Mouse (Mus musculus) heart, embryonic 12.5 days (tissue): ENCODE measurements around the gene Klhl20. TPM values are rescaled to one million over a fixed set of nuclear protein-coding genes. Genes with fewer than 3 reads are reported as not detected.
A peak's percentile ranks its signal among the peaks of the same experiment; 100 is the strongest.

Experiments
- ATAC-seq: fragments of 200-750 bp; cut with Nextera tagmentation; 2 replicates; pipeline ENCODE4 v1.8.0; 2017; ENCODE audit warnings: moderate TSS enrichment, moderate library complexity; ENCODE audit not compliant: insufficient number of reproducible peaks, low FRiP score
- H3K27ac ChIP-seq: fragments of 300-500 bp; sonication (generic); 2 replicates; pipeline ENCODE4 v1.5.1; 2016; ENCODE audit warnings: mild to moderate bottlenecking, moderate library complexity; ENCODE audit not compliant: poor library complexity, severe bottlenecking
- H3K27me3 ChIP-seq: fragments of 300-500 bp; sonication (generic); replicated peaks from 2 replicates; pipeline ENCODE4 v1.6.1; 2016; ENCODE audit warnings: mild to moderate bottlenecking, moderate library complexity
- H3K36me3 ChIP-seq: fragments of 300-500 bp; sonication (generic); 2 replicates; pipeline ENCODE4 v1.6.1; 2016; ENCODE audit warnings: mild to moderate bottlenecking, moderate library complexity
- H3K4me1 ChIP-seq: fragments of 300-500 bp; sonication (generic); replicated peaks from 2 replicates; pipeline ENCODE4 v1.6.1; 2016; ENCODE audit warnings: mild to moderate bottlenecking
- H3K4me2 ChIP-seq: fragments of 300-500 bp; sonication (generic); 2 replicates; pipeline ENCODE4 v1.6.1; 2016; ENCODE audit warnings: mild to moderate bottlenecking, moderate library complexity
- H3K4me3 ChIP-seq: fragments of 300-500 bp; sonication (generic); 2 replicates; pipeline ENCODE4 v1.5.1; 2016; ENCODE audit warnings: mild to moderate bottlenecking
- H3K9ac ChIP-seq: fragments of 300-500 bp; sonication (generic); 2 replicates; pipeline ENCODE4 v1.6.1; 2016; ENCODE audit warnings: mild to moderate bottlenecking, moderate library complexity
- H3K9me3 ChIP-seq: fragments of 300-500 bp; sonication (generic); replicated peaks from 2 replicates; pipeline ENCODE4 v1.6.1; 2016; ENCODE audit warnings: mild to moderate bottlenecking, moderate library complexity
- WGBS: fragments of 180-500 bp; shearing (Covaris S2); methylation state at CpG from one replicate; pipeline ENCODE4 v1.1.7; 2016; 5-methylcytosine and 5-hydroxymethylcytosine counted together
- polyA plus RNA-seq: library from polyadenylated mRNA; unstranded; fragments of >200 nt; fragmentation: Nextera tagmentation; extraction: Ambion mirVana; gene quantifications from 2 replicates; pipeline ENCODE4 v1.2.1, GENCODE M21; 2016

Gene Klhl20
- polyA plus RNA-seq, 1 experiment from 2014 or later, result 14.6 TPM

DNA sequence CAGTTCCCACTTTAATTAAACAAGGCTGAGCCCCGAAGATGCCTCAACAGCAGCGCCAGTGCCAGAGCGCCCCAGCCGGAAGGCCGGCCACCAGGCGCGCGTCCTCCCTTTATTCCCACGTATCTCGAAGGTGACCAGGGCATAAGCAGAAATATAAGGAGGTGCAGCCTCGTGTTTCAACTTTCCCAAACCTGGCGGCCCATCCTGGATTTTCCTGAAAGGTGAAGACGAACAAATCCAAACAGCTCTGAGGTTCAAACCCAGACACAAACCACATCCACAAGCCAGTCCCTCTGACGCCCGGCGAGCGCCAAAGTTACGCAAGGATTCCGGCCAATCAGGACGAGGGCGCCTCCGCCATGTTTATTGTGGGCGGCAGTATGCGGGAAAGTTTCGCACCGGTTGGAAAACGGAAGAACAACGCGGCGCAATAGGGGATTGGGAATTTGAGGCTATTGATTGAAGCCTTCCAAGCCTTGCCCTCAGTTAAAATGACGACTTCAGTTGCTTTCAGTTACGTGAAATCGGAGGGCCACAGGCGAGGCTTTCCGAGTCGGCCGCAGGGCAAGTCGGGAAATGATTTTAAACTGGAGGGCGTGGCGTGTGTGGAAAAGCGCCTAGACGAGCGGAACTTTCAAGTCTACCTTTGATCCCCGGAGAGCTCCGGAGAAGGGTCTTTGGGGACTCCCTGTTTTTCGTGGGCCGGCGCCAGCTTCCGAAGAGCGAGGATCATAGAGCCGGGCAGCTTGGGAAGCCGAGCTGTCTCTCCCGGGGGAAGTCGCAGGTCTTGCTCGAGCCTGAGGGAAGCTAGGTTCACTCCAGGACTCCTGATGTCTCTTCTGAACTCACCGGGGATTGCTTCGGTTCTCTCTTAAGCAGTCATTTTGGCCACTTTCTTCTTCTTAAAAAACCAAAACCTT, 60.7 kb downstream of the Klhl20 start, which contains the start of the genes Dars2 and Cenpl:
Gene Dars2, minus strand, starts transcription at position 307 of the 920 bp plus-strand sequence.
Gene Cenpl, plus strand, starts transcription at position 362 of the 920 bp plus-strand sequence.
- peaks cover 26% of the 10 kb centered on the region for H3K4me1 ChIP-seq
- H3K4me3 ChIP-seq, result peak within 1 kb of the TSS; percentile 83
- peak within 1 kb of the TSS; percentile 84 for H3K9ac ChIP-seq
- under 1% methylated on average over 57 of the region's 57 CpGs for WGBS
- H3K9me3 ChIP-seq, result no peaks in the 10 kb centered on the region
- H3K4me2 ChIP-seq, result peak within 1 kb of the TSS; percentile 90
- ATAC-seq, result peak; percentile 94
- no peaks in the 10 kb centered on the region for H3K27me3 ChIP-seq
- H3K36me3 ChIP-seq, result peaks cover 4% of the 10 kb centered on the region; the same call in 1 of the 2 replicates
- H3K27ac ChIP-seq, result peak within 1 kb of the TSS; percentile 75

- Histone ChIP-seq H3K27ac (no peak overlapping the region), H3K4me1 (no peaks in the 10 kb centered on the region), H3K9ac (no peak overlapping the region), H3K36me3 (peaks cover 33% of the 10 kb centered on the region), H3K4me3 (no peak overlapping the region), H3K4me2 (no peak overlapping the region), H3K27me3 (no peaks in the 10 kb centered on the region), H3K9me3 (no peaks in the 10 kb centered on the region)
- ATAC-seq, result no peak
- WGBS, result 71% methylated on average over 1 of the region's 1 CpGs
Measured at GRCm38 (mm10) chr1:161063351-161063750, 68.0 kb downstream of the Klhl20 start.

DNA sequence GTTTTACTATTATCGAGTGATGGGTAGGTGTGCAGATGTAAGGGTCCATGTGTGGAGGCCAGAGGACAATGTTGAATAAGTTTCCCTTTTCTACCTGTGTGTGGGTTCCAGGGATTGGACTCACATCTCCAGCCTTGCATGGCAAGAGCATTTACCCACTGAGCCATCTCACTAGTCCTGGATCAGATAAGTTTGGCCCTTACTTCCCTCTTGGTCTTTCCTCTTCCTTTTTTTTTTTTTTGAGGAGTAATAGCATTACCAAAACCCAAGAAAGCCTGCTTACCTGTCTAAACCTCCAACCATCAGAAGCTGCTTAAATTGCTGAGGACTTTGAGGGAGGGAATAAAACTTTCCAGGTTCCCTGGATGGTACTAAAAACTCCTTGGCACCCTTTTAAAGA, 74.1 kb downstream of the Klhl20 start:
- WGBS, result 90% methylated on average over 1 of the region's 1 CpGs
- H3K27ac ChIP-seq, result no peak overlapping the region
- peaks cover 56% of the 10 kb centered on the region for H3K36me3 ChIP-seq

DNA sequence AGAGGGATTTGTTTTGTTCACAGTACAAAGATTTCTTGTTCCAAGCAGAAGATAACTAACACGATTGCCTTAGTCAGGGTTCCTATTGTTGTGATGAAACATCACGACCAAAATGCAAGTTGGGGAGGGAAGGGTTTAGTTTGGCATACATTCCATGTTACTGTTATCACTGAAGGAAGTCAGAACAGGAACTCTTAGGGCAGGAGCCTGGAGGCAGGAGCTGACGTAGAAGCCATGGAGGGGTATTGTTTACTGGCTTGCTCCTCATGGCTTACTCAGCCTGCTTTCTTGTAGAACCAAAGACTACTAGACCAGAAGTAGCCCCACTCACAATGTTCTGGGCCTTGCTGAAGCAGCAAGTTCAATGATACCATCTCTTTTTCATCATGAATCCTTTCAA, 84.3 kb downstream of the Klhl20 start:
- Histone ChIP-seq H3K27me3 (no peaks in the 10 kb centered on the region), H3K9me3 (no peaks in the 10 kb centered on the region), H3K4me1 (no peaks in the 10 kb centered on the region), H3K36me3 (peaks cover 49% of the 10 kb centered on the region), H3K9ac (no peak overlapping the region), H3K4me3 (no peak overlapping the region), H3K27ac (peak overlapping the region; percentile 47; the same call in 1 of the 2 replicates), H3K4me2 (no peak overlapping the region)
- WGBS, result 69% methylated on average over 3 of the region's 3 CpGs
- ATAC-seq, result peak; percentile 53

More for the DNA sequence above, 74.1 kb downstream of the Klhl20 start:
- Histone ChIP-seq H3K4me2 (no peak overlapping the region), H3K9me3 (no peaks in the 10 kb centered on the region), H3K4me3 (no peak overlapping the region), H3K4me1 (no peaks in the 10 kb centered on the region), H3K27me3 (no peaks in the 10 kb centered on the region), H3K9ac (no peak overlapping the region)
- ATAC-seq, result no peak

- Histone ChIP-seq H3K4me1 (peaks cover 4% of the 10 kb centered on the region; the same call in 1 of the 2 replicates), H3K27me3 (no peaks in the 10 kb centered on the region), H3K4me3 (no peak overlapping the region), H3K9ac (no peak overlapping the region), H3K9me3 (no peaks in the 10 kb centered on the region), H3K36me3 (peaks cover 59% of the 10 kb centered on the region), H3K27ac (no peak overlapping the region), H3K4me2 (no peak overlapping the region)
- WGBS, result 90% methylated on average over 7 of the region's 7 CpGs
- ATAC-seq, result no peak
Measured at GRCm38 (mm10) chr1:161041261-161042020, 89.9 kb downstream of the Klhl20 start.

DNA sequence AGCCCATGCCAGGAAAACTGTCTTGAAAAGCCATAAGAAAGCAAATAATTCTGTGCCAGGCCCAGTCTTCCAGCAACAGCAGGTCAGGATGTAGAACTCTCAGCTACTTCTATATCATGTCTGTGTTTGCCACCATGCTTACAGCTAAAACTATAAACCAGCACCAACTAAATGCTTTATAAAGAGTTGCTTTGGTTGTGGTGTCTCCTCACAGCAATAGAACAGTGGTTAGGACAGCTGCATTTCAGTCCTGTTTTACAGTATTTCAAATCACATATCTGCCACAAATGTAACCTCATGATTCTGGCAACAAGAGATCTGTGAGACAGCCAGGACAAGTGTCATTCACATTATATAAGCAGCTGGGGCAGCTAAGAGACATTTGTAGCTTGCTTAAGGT, 90.5 kb downstream of the Klhl20 start:
- Histone ChIP-seq H3K4me2 (no peak overlapping the region), H3K4me1 (peaks cover 4% of the 10 kb centered on the region; the same call in 1 of the 2 replicates), H3K27ac (no peak overlapping the region), H3K9ac (no peak overlapping the region), H3K4me3 (no peak overlapping the region), H3K9me3 (no peaks in the 10 kb centered on the region), H3K27me3 (no peaks in the 10 kb centered on the region), H3K36me3 (peaks cover 59% of the 10 kb centered on the region)
- ATAC-seq, result no peak

DNA sequence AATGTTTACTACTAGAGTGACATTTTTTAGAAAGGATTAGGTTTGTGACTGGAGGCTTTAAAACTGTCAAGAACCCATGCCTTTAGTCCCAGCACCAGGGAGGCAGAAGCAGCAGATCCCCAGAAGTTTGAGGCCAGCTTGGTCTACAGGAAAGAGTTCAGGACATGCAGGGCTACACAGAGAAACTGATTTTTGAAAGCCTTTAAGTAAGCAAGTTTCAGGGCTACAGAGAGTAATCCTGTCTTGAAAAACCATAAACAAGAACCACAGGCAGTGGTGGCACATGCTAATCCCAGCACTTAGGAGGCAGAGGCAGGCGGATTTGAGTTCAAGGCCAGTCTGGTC, 90.9 kb downstream of the Klhl20 start:
- no peak for ATAC-seq
- Histone ChIP-seq H3K4me2 (no peak overlapping the region), H3K9me3 (no peaks in the 10 kb centered on the region), H3K9ac (no peak overlapping the region), H3K27ac (0 out of 2 replicates have a peak overlapping the region, but pooled peaks have one; percentile 63), H3K4me1 (peaks cover 4% of the 10 kb centered on the region; the same call in 1 of the 2 replicates), H3K4me3 (no peak overlapping the region), H3K36me3 (peaks cover 56% of the 10 kb centered on the region), H3K27me3 (no peaks in the 10 kb centered on the region)
- 62% methylated on average over 1 of the region's 1 CpGs for WGBS

DNA sequence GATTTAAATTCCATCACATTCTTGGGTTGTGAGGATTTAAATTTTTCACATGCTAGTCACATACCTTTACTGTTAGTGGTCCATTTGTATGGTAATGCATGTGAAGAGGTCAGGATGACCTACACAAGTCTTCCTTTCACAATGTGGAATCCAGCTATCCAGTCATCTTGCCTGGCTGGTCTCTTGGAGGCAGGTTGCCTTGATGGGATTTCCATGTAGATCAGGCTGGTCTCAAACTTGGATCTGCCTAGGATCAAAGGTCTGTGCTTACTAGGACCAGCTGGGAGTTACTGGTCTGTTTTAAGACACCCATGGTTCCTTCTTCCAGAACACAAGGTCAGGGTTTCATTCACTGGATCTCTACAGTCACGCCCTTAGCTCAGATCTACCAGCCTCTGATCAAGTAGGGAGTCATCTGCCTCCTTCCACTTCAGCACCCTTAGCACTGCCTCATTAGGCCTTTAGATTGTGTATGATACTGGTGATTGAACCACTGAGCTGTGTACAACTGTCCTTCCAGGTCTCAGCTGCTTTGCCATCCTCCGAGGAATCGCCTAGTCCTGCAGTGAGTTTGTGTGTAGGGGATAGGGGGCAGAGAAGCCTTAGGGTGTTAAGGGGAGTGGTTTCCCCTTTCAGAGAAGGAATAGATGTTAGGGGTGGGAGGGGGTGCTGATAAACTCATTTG, 91.4 kb downstream of the Klhl20 start:
- H3K36me3 ChIP-seq, result peaks cover 51% of the 10 kb centered on the region
- ATAC-seq, result no peak

DNA sequence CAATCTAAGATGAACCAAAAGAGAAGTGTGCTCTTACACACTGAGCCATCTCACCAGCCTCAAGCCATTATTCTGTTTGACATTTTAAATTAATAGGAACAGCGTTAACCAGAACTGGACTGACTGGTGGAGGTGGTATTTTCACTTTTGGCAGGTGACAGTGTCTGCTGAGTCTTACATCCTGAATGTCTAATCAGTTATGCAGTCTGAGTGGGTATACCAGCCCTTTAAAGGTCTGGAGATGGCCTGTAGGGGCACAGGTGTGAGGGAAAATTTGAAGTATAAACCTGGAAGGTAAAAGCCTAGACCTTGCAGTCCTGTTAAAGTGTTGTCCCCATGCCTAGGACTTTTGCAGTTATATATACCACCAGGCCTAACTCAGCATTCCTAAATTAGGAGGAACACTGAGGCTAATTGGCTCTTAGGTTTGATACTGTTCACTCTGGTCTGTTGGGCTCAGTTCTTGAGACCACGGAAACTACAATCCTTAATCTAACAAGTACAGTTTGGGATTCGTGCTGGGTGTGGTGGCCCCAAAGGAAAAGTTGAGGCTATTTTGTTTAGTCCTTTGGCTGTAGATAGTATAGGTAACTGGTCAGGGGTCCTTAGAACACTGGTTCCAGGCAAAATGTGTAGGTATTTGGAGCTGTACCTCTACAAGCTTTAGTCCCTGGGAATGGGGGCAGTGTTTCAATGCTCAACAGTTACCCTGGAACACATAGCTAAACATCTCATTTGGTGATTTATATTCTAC, 92.2 kb downstream of the Klhl20 start:
- H3K27me3 ChIP-seq, result no peaks in the 10 kb centered on the region
- H3K27ac ChIP-seq, result peak overlapping the region; percentile 37; the same call in 1 of the 2 replicates
- ATAC-seq, result no peak
- H3K4me3 ChIP-seq, result no peak overlapping the region
- H3K9me3 ChIP-seq, result no peaks in the 10 kb centered on the region
- peaks cover 46% of the 10 kb centered on the region for H3K36me3 ChIP-seq
- H3K4me1 ChIP-seq, result peaks cover 4% of the 10 kb centered on the region; the same call in 1 of the 2 replicates
- H3K4me2 ChIP-seq, result no peak overlapping the region
- 18% methylated on average over 3 of the region's 3 CpGs for WGBS
- H3K9ac ChIP-seq, result no peak overlapping the region

More for the DNA sequence above, 91.4 kb downstream of the Klhl20 start:
- H3K4me3 ChIP-seq, result no peak overlapping the region
- H3K9ac ChIP-seq, result no peak overlapping the region
- H3K4me1 ChIP-seq, result peaks cover 4% of the 10 kb centered on the region; the same call in 1 of the 2 replicates
- H3K4me2 ChIP-seq, result no peak overlapping the region
- WGBS, result 18% methylated on average over 3 of the region's 3 CpGs
- no peaks in the 10 kb centered on the region for H3K9me3 ChIP-seq
- H3K27me3 ChIP-seq, result no peaks in the 10 kb centered on the region
- peak overlapping the region; percentile 63 for H3K27ac ChIP-seq
